Mouse (Mus musculus): Measurements from ENCODE around the gene Cacna1c. TPM values are rescaled to one million over a fixed set of nuclear protein-coding genes. Genes with fewer than 3 reads are reported as not detected.
A peak's percentile ranks its signal among the peaks of the same experiment; 100 is the strongest.

The Cacna1c gene
- polyA plus RNA-seq, 1 experiment from 2014 or later = 4.0 TPM

DNA sequence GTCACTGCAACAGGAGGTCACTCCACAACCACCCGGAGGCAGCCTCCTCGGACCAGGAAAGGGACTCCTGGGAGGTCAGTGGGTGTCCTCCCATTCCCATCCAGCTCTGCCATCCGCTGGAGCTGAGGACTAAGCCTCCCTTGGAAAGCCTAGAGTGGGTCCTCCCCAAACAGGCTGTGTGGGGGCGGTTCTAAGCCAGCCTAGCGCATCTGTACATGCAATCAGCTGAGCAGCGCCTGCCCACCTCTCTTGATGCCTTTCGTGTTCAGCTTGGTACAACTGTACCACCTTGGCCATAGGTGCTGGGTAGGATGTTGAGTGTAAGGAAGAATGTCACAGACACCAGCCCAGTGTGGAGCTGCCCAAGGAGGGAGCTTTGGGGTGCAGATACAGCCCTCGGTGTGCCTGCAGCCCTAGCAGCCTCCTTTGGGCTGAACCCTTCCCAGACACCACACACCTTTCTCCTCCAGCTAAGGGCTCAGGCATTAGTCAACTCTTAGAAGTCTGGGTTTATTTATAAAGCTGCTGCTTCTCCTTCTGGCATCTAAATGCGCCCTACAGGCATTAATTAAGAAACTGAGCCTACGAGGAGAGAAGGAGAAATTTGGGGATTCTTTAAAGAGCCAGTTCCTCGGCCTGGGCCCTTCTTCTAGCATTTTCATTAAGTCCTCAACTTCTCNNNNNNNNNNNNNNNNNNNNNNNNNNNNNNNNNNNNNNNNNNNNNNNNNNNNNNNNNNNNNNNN, 32.8 kb upstream of the Cacna1c start:
- Histone ChIP-seq H3K9ac (ENCODE audit: low read depth, low read length) (no peak overlapping the region), H3K27me3 (ENCODE audit: control insufficient read depth, insufficient read depth, low read length) (no peaks in the 10 kb centered on the region), H3K4me2 (replicated peaks; ENCODE audit: low read depth, low read length) (no peak overlapping the region), H3K9me3 (ENCODE audit: control insufficient read depth, low read length) (no peaks in the 10 kb centered on the region), H3K4me1 (replicated peaks; ENCODE audit: control insufficient read depth, insufficient read depth, low read length) (0 out of 2 replicates have a peak, but pooled peaks cover 3% of the 10 kb centered on the region), H3K36me3 (ENCODE audit: control insufficient read depth, insufficient read depth, low read length) (no peaks in the 10 kb centered on the region), H3K27ac (ENCODE audit: low read depth, low read length) (no peak overlapping the region), H3K4me3 (ENCODE audit: low read depth, low read length) (no peak overlapping the region)
- 80% methylated on average over 11 of the region's 11 CpGs for WGBS
- ATAC-seq (ENCODE audit: low FRiP score) (no peak), DNase-seq (ENCODE audit: low spot score) (no peak)

GRCm38 (mm10) chr6:119227001-119227400, 30.8 kb upstream of the Cacna1c start:
- Histone ChIP-seq H3K4me3 (ENCODE audit: low read depth, low read length) (no peak overlapping the region), H3K4me2 (replicated peaks; ENCODE audit: low read depth, low read length) (no peak overlapping the region), H3K36me3 (ENCODE audit: control insufficient read depth, insufficient read depth, low read length) (no peaks in the 10 kb centered on the region), H3K9ac (ENCODE audit: low read depth, low read length) (no peak overlapping the region), H3K27ac (ENCODE audit: low read depth, low read length) (no peak overlapping the region), H3K4me1 (replicated peaks; ENCODE audit: control insufficient read depth, insufficient read depth, low read length) (0 out of 2 replicates have a peak, but pooled peaks cover 3% of the 10 kb centered on the region), H3K9me3 (ENCODE audit: control insufficient read depth, low read length) (no peaks in the 10 kb centered on the region), H3K27me3 (ENCODE audit: control insufficient read depth, insufficient read depth, low read length) (no peaks in the 10 kb centered on the region)
- no peak for DNase-seq (ENCODE audit: low spot score)
- ATAC-seq (ENCODE audit: low FRiP score) = no peak
- 87% methylated on average over 8 of the region's 8 CpGs for WGBS

GRCm38 (mm10) chr6:119225731-119226130, 29.5 kb upstream of the Cacna1c start:
- H3K9me3 ChIP-seq (ENCODE audit: control insufficient read depth, low read length) = no peaks in the 10 kb centered on the region
- no peak overlapping the region for H3K9ac ChIP-seq (ENCODE audit: low read depth, low read length)
- DNase-seq (ENCODE audit: low spot score) = no peak
- ATAC-seq (ENCODE audit: low FRiP score) = no peak
- no peak overlapping the region for H3K4me2 ChIP-seq (replicated peaks; ENCODE audit: low read depth, low read length)
- H3K27ac ChIP-seq (ENCODE audit: low read depth, low read length) = no peak overlapping the region
- WGBS = 92% methylated on average over 6 of the region's 6 CpGs
- H3K36me3 ChIP-seq (ENCODE audit: control insufficient read depth, insufficient read depth, low read length) = 0 out of 2 replicates have a peak, but pooled peaks cover 2% of the 10 kb centered on the region
- 0 out of 2 replicates have a peak, but pooled peaks cover 3% of the 10 kb centered on the region for H3K4me1 ChIP-seq (replicated peaks; ENCODE audit: control insufficient read depth, insufficient read depth, low read length)
- no peaks in the 10 kb centered on the region for H3K27me3 ChIP-seq (ENCODE audit: control insufficient read depth, insufficient read depth, low read length)
- H3K4me3 ChIP-seq (ENCODE audit: low read depth, low read length) = no peak overlapping the region

DNA sequence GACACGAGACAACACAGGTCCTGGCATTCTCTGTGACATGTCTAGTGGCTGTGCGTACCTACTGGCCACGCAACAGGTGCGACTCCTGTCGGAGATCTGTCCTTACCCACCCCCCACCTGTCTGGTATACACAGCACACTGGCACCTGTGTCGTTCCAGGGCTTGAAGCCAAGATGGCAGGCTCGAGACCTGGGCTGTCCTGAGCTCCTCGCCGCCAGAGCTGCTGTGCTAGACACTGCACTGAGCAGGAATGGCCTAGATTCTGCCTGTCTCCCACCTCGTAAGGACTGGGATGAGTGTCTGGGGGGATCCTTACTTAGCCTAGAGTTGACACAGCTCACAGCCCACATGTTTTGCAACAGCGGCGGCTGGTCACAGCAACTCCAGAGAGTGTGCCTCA, 29.0 kb upstream of the Cacna1c start:
- H3K27me3 ChIP-seq (ENCODE audit: control insufficient read depth, insufficient read depth, low read length) = no peaks in the 10 kb centered on the region
- ATAC-seq (ENCODE audit: low FRiP score) = no peak
- 0 out of 2 replicates have a peak, but pooled peaks cover 3% of the 10 kb centered on the region for H3K4me1 ChIP-seq (replicated peaks; ENCODE audit: control insufficient read depth, insufficient read depth, low read length)
- H3K9me3 ChIP-seq (ENCODE audit: control insufficient read depth, low read length) = no peaks in the 10 kb centered on the region
- whole genome bisulfite sequencing = 86% methylated on average over 12 of the region's 12 CpGs
- H3K4me2 ChIP-seq (replicated peaks; ENCODE audit: low read depth, low read length) = no peak overlapping the region
- H3K9ac ChIP-seq (ENCODE audit: low read depth, low read length) = no peak overlapping the region
- H3K4me3 ChIP-seq (ENCODE audit: low read depth, low read length) = no peak overlapping the region
- no peak overlapping the region for H3K27ac ChIP-seq (ENCODE audit: low read depth, low read length)
- no peak for DNase-seq (ENCODE audit: low spot score)
- H3K36me3 ChIP-seq (ENCODE audit: control insufficient read depth, insufficient read depth, low read length) = 0 out of 2 replicates have a peak, but pooled peaks cover 2% of the 10 kb centered on the region

- no peak for DNase-seq (ENCODE audit: low spot score)
- 0 out of 2 replicates have a peak, but pooled peaks cover 2% of the 10 kb centered on the region for H3K36me3 ChIP-seq (ENCODE audit: control insufficient read depth, insufficient read depth, low read length)
- H3K4me2 ChIP-seq (replicated peaks; ENCODE audit: low read depth, low read length) = no peak overlapping the region
- WGBS = 74% methylated on average over 13 of the region's 13 CpGs
- H3K9me3 ChIP-seq (ENCODE audit: control insufficient read depth, low read length) = no peaks in the 10 kb centered on the region
- H3K27ac ChIP-seq (ENCODE audit: low read depth, low read length) = no peak overlapping the region
- no peak for ATAC-seq (ENCODE audit: low FRiP score)
- H3K4me3 ChIP-seq (ENCODE audit: low read depth, low read length) = no peak overlapping the region
- H3K4me1 ChIP-seq (replicated peaks; ENCODE audit: control insufficient read depth, insufficient read depth, low read length) = 0 out of 2 replicates have a peak, but pooled peaks cover 3% of the 10 kb centered on the region
- H3K9ac ChIP-seq (ENCODE audit: low read depth, low read length) = no peak overlapping the region
- no peaks in the 10 kb centered on the region for H3K27me3 ChIP-seq (ENCODE audit: control insufficient read depth, insufficient read depth, low read length)
These were observed 28.4 kb upstream of the Cacna1c start for GRCm38 (mm10) chr6:119224451-119225195.

- Histone ChIP-seq H3K27ac (ENCODE audit: low read depth, low read length) (no peak overlapping the region), H3K36me3 (ENCODE audit: control insufficient read depth, insufficient read depth, low read length) (0 out of 2 replicates have a peak, but pooled peaks cover 2% of the 10 kb centered on the region), H3K9ac (ENCODE audit: low read depth, low read length) (no peak overlapping the region), H3K9me3 (ENCODE audit: control insufficient read depth, low read length) (no peaks in the 10 kb centered on the region), H3K4me1 (replicated peaks; ENCODE audit: control insufficient read depth, insufficient read depth, low read length) (0 out of 2 replicates have a peak, but pooled peaks cover 3% of the 10 kb centered on the region), H3K4me3 (ENCODE audit: low read depth, low read length) (no peak overlapping the region), H3K27me3 (ENCODE audit: control insufficient read depth, insufficient read depth, low read length) (no peaks in the 10 kb centered on the region), H3K4me2 (replicated peaks; ENCODE audit: low read depth, low read length) (no peak overlapping the region)
- DNase-seq (ENCODE audit: low spot score) = peak; percentile 82
- 52% methylated on average over 10 of the region's 10 CpGs for WGBS
- ATAC-seq (ENCODE audit: low FRiP score) = 0 out of 2 replicates have a peak, but pooled peaks have one; percentile 27
These were observed 24.1 kb upstream of the Cacna1c start for GRCm38 (mm10) chr6:119220297-119220696.

GRCm38 (mm10) chr6:119219237-119219870, 23.1 kb upstream of the Cacna1c start:
- 78% methylated on average over 15 of the region's 15 CpGs for WGBS
- H3K36me3 ChIP-seq (ENCODE audit: control insufficient read depth, insufficient read depth, low read length) = 0 out of 2 replicates have a peak, but pooled peaks cover 2% of the 10 kb centered on the region
- no peak overlapping the region for H3K27ac ChIP-seq (ENCODE audit: low read depth, low read length)
- ATAC-seq (ENCODE audit: low FRiP score) = no peak
- H3K9me3 ChIP-seq (ENCODE audit: control insufficient read depth, low read length) = no peaks in the 10 kb centered on the region
- DNase-seq (ENCODE audit: low spot score) = no peak
- H3K27me3 ChIP-seq (ENCODE audit: control insufficient read depth, insufficient read depth, low read length) = no peaks in the 10 kb centered on the region
- H3K4me2 ChIP-seq (replicated peaks; ENCODE audit: low read depth, low read length) = no peak overlapping the region
- H3K4me3 ChIP-seq (ENCODE audit: low read depth, low read length) = no peak overlapping the region
- H3K4me1 ChIP-seq (replicated peaks; ENCODE audit: control insufficient read depth, insufficient read depth, low read length) = no peaks in the 10 kb centered on the region
- no peak overlapping the region for H3K9ac ChIP-seq (ENCODE audit: low read depth, low read length)

DNA sequence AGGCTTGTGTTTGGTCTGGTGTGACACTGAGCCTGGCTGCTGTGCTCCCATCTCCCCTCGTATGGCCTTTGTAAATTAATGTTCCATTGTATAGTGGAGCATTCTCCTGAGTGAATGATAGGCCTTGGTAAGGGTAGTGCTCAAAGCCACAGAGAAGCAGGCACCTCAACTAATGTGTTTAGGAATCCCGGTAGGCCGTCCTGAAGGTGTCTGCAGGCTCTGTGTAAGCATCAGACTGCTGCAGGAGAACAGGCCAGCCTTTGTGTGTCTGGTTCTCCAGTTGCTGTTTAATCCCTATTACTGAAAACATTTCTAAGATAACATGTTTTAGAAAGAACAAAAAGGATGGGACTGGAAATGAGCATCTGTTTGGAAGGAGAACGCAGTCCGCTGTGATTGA, 22.4 kb upstream of the Cacna1c start:
- Histone ChIP-seq H3K36me3 (ENCODE audit: control insufficient read depth, insufficient read depth, low read length) (0 out of 2 replicates have a peak, but pooled peaks cover 2% of the 10 kb centered on the region), H3K4me3 (ENCODE audit: low read depth, low read length) (no peak overlapping the region), H3K9me3 (ENCODE audit: control insufficient read depth, low read length) (no peaks in the 10 kb centered on the region), H3K27ac (ENCODE audit: low read depth, low read length) (no peak overlapping the region), H3K4me2 (replicated peaks; ENCODE audit: low read depth, low read length) (no peak overlapping the region), H3K9ac (ENCODE audit: low read depth, low read length) (no peak overlapping the region), H3K27me3 (ENCODE audit: control insufficient read depth, insufficient read depth, low read length) (no peaks in the 10 kb centered on the region), H3K4me1 (replicated peaks; ENCODE audit: control insufficient read depth, insufficient read depth, low read length) (no peaks in the 10 kb centered on the region)
- ATAC-seq (ENCODE audit: low FRiP score) (no peak), DNase-seq (ENCODE audit: low spot score) (no peak)
- WGBS = 87% methylated on average over 5 of the region's 5 CpGs

Data from hindbrain, embryonic 11.5 days (tissue).